Mouse (Mus musculus) ES-E14 (cell line): Measurements from ENCODE around the gene Chid1.

Source experiments
- CHD2 ChIP-seq: IDR thresholded peaks from 2 replicates; pipeline ENCODE4 v1.6.1; 2014; ENCODE audit warnings: mild to moderate bottlenecking, low read depth, low read length, inconsistent platforms
- HCFC1 ChIP-seq: IDR thresholded peaks from 2 replicates; pipeline ENCODE4 v1.6.1; 2012; ENCODE audit warnings: low read length, inconsistent platforms, borderline replicate concordance; ENCODE audit not compliant: insufficient read depth
- MAFK ChIP-seq: IDR thresholded peaks from 2 replicates; pipeline ENCODE4 v1.6.1; 2014; ENCODE audit warnings: mild to moderate bottlenecking, low read depth, low read length, inconsistent platforms; ENCODE audit not compliant: insufficient read depth
- ZC3H11A ChIP-seq: IDR thresholded peaks from 2 replicates; pipeline ENCODE4 v1.6.1; 2012; ENCODE audit warnings: low read depth, mild to moderate bottlenecking, inconsistent platforms, low read length, borderline replicate concordance
- ZNF384 ChIP-seq: IDR thresholded peaks from 2 replicates; pipeline ENCODE4 v1.6.1; 2012; ENCODE audit warnings: low read depth, low read length, inconsistent platforms

DNA sequence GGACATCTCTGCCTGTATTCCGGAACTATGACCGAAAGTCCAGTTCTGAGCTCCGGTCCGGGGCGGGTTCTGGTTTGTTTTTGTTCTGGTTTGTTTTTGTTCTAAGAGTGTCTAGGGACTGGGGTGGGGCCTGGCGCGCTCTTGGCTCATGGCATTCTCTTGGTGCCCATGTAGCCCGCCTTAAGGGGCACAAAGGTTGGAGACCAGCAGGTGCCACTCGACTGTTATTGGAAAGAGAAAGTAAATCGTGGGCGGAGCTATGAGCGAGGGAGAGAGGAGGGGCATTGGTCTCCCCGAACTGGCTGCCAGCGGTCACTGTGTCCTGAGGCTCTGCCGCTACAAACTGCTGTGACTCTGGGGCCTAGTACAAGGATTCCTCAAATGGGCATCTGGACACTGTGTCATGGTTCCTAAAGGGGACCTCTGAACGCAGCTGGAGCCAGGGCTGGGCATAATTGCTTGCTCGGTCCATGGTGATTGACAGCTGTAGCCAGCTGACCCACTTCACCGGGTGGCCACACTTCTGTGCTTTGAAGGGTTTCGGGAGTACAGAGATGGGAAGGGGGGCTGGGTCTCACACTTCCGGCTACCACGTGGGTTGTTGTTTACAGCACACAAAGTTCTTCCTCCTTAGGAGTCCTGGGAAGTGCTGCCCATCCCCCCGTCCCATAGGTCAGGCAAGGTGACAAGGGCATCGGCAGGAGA lies 83.9 kb downstream of the Chid1 start:
- no peak for TF ChIP-seq MAFK
- no peak for TF ChIP-seq ZC3H11A
- TF ChIP-seq ZNF384, result no peak
- TF ChIP-seq HCFC1, result no peak
- no peak for TF ChIP-seq CHD2
